Mouse (Mus musculus): ENCODE results near the gene Cbfa2t2. TPM values are rescaled to one million over a fixed set of nuclear protein-coding genes. Genes with fewer than 3 reads are reported as not detected.

Cbfa2t2 gene
- total and polyA plus RNA-seq, 2 experiments from 2014 or later, result 18.2 to 45.1 TPM

DNA sequence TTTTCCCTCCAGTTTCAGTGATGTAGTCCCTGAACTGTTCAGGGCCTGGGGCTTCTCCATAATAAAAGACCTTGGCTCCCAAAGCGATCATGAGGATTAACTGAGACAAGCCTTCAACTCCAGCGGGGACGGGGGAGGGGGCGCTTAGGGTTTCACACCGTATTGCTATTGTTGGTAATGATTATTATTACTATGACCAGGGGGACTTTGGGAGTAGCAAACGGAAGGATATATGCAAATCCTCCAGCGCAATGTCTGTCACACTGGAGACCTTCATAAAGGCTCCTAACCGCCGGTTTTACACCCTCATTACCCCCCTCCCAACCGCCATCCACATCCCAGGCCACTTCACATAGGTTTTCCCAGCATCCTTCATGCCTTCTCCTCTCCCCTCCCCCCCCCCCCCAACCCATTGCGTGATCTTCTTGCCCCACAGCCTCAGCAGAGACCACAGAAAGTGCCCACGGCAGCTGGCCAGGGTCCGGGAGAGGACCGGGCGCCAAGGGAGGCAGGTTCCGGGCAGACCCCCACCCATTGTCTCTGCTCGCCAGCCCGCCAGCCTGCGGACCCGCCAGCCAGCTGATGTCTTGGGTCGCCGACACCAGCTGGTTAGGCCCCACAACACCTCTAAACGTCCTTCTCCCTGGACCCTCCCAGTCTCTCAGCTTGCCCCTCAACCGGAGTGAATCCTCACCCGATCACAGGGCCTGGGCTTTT lies 9.9 kb upstream of the Cbfa2t2 start:
- H3K27ac ChIP-seq (ENCODE audit: low read depth), result peak overlapping the region; percentile 74
- 6% methylated on average over 25 of the region's 25 CpGs for WGBS
- peak overlapping the region; percentile 85 for H3K4me2 ChIP-seq (ENCODE audit: low read depth, low read length)
- no peaks in the 10 kb centered on the region for H3K36me3 ChIP-seq (replicated peaks; ENCODE audit: control insufficient read depth, insufficient read depth, low read length)
- DNase-seq (ENCODE audit: low spot score) (no peak), ATAC-seq (ENCODE audit: insufficient read depth, low read depth) (peak; percentile 68; the same call in 1 of the 2 replicates)
- no peaks in the 10 kb centered on the region for H3K27me3 ChIP-seq (ENCODE audit: control insufficient read depth, insufficient read depth, low read length)
- H3K9me3 ChIP-seq (replicated peaks; ENCODE audit: control insufficient read depth, low read length), result no peaks in the 10 kb centered on the region
- peak overlapping the region; percentile 48 for H3K4me3 ChIP-seq (ENCODE audit: low read depth, low read length)
- peak overlapping the region; percentile 66 for H3K9ac ChIP-seq (replicated peaks; ENCODE audit: low read depth, low read length)
- H3K4me1 ChIP-seq (ENCODE audit: control insufficient read depth, insufficient read depth), result peaks cover 4% of the 10 kb centered on the region
- TF ChIP-seq CTCF (IDR thresholded peaks at IDR 0.05; ENCODE audit: low read depth) (no peak), EP300 (IDR thresholded peaks at IDR 0.05; ENCODE audit: low read depth) (no peak)

DNA sequence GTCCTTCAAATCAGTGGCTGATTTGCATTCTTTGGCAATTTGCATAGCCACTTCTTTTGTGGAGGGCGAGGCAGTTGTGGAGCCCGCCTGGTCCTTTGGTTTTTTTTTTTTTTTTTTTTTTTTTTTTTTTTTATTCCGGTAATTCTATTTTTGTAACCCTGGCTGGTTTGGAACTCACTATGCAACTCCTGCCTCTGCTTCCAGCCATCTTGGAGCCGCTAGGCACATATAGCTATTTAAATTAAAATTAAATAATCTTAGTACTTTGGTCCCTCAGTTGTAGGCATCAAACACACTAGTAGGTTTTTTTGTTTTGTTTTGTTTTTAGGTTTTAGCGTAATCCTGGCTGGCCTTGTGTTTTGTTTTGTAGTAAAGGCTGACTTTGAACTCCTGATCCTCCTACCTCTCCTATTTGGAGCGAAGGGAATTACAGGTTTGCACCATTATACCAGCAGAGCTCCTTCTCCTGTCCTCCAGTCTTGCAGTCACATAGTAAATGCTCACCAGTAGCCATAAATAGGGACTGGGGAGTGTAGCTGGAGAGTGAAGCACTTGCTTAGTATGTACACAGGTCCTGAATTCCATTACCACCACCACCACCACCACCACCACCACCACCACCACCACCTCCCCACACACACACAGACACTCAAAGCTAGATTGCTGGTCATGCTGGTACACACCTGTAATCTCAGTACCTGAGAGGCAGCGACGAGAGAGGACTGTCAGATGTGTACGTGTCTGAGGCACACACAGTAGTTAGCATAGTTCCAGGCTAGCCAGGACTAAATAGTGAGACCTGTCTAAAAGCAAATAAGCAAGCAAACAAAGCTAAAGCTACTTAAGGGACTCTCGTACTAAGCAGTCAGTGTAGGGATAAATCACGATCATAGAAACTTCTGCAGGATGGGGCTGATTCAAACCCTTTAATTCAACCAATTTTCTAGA lies 9.1 kb upstream of the Cbfa2t2 start:
- H3K4me3 ChIP-seq (ENCODE audit: low read depth, low read length), result peak overlapping the region; percentile 48
- no peaks in the 10 kb centered on the region for H3K36me3 ChIP-seq (replicated peaks; ENCODE audit: control insufficient read depth, insufficient read depth, low read length)
- no peak for TF ChIP-seq EP300 (IDR thresholded peaks at IDR 0.05; ENCODE audit: low read depth)
- no peak for TF ChIP-seq CTCF (IDR thresholded peaks at IDR 0.05; ENCODE audit: low read depth)
- ATAC-seq (ENCODE audit: insufficient read depth, low read depth), result no peak
- no peak for DNase-seq (ENCODE audit: low spot score)
- H3K9ac ChIP-seq (replicated peaks; ENCODE audit: low read depth, low read length), result peak overlapping the region; percentile 66
- peaks cover 4% of the 10 kb centered on the region for H3K4me1 ChIP-seq (ENCODE audit: control insufficient read depth, insufficient read depth)
- no peaks in the 10 kb centered on the region for H3K9me3 ChIP-seq (replicated peaks; ENCODE audit: control insufficient read depth, low read length)
- WGBS, result 54% methylated on average over 11 of the region's 11 CpGs
- no peaks in the 10 kb centered on the region for H3K27me3 ChIP-seq (ENCODE audit: control insufficient read depth, insufficient read depth, low read length)
- H3K4me2 ChIP-seq (ENCODE audit: low read depth, low read length), result peak overlapping the region; percentile 85
- peak overlapping the region; percentile 74 for H3K27ac ChIP-seq (ENCODE audit: low read depth)

DNA sequence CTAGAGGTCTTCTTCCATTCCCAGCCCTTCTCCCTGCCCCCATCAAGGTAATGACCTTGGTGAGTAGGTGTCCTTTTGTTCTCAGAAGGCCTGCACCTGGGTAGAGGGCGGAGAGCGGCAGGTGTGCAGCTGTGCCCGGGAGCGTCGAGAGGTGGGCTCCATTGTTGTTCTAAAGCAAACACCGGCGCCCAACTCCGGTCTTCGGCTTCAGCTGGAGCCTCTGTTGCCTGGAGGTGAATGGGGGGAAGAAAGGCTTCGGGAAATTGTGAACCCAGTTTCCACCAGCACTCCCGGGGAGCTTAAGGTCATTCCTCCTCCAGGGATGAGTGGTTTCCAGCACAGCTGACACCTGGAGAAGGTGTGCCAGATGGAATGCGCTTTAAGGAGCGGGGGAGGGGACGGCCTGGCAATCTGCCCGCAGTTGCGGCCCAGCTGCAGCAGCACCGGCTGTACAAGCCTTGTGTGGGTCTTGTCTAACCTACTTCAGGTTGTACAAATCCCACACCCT lies 8.4 kb upstream of the Cbfa2t2 start:
- TF ChIP-seq EP300 (IDR thresholded peaks at IDR 0.05; ENCODE audit: low read depth), result no peak
- TF ChIP-seq CTCF (IDR thresholded peaks at IDR 0.05; ENCODE audit: low read depth), result no peak
- Histone ChIP-seq H3K4me3 (ENCODE audit: low read depth, low read length) (no peak overlapping the region), H3K4me2 (ENCODE audit: low read depth, low read length) (no peak overlapping the region), H3K27me3 (ENCODE audit: control insufficient read depth, insufficient read depth, low read length) (no peaks in the 10 kb centered on the region), H3K4me1 (ENCODE audit: control insufficient read depth, insufficient read depth) (peaks cover 4% of the 10 kb centered on the region), H3K9ac (replicated peaks; ENCODE audit: low read depth, low read length) (no peak overlapping the region), H3K9me3 (replicated peaks; ENCODE audit: control insufficient read depth, low read length) (no peaks in the 10 kb centered on the region), H3K27ac (ENCODE audit: low read depth) (no peak overlapping the region), H3K36me3 (replicated peaks; ENCODE audit: control insufficient read depth, insufficient read depth, low read length) (no peaks in the 10 kb centered on the region)
- 21% methylated on average over 17 of the region's 17 CpGs for WGBS
- ATAC-seq (ENCODE audit: insufficient read depth, low read depth) (no peak), DNase-seq (ENCODE audit: low spot score) (no peak)

DNA sequence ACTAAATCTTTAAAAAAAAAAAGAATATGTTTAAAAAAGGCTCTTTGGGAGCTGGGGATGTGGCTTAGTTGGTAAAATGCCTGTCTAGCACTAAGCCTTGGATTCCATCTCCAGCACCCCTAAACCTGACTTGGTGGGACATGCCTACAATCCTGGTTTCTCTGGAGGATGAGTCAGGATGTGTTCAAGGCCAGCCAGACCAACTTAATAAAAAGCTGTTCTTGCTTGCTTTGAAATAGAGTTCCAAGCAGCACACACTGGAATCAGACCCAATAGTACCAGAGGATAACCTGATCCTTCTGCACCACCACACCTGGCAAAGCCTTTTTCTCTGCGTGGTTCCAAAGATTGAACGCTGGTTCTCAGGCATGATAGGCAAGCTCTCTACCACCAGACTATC lies 5.7 kb upstream of the Cbfa2t2 start:
- Histone ChIP-seq H3K36me3 (replicated peaks; ENCODE audit: control insufficient read depth, insufficient read depth, low read length) (no peaks in the 10 kb centered on the region), H3K27ac (ENCODE audit: low read depth) (no peak overlapping the region), H3K9ac (replicated peaks; ENCODE audit: low read depth, low read length) (no peak overlapping the region), H3K27me3 (ENCODE audit: control insufficient read depth, insufficient read depth, low read length) (no peaks in the 10 kb centered on the region), H3K4me3 (ENCODE audit: low read depth, low read length) (no peak overlapping the region), H3K4me1 (ENCODE audit: control insufficient read depth, insufficient read depth) (peaks cover 4% of the 10 kb centered on the region), H3K9me3 (replicated peaks; ENCODE audit: control insufficient read depth, low read length) (no peaks in the 10 kb centered on the region), H3K4me2 (ENCODE audit: low read depth, low read length) (no peak overlapping the region)
- 98% methylated on average over 2 of the region's 2 CpGs for WGBS
- ATAC-seq (ENCODE audit: insufficient read depth, low read depth), result no peak
- no peak for DNase-seq (ENCODE audit: low spot score)
- TF ChIP-seq EP300 (IDR thresholded peaks at IDR 0.05; ENCODE audit: low read depth) (no peak), CTCF (IDR thresholded peaks at IDR 0.05; ENCODE audit: low read depth) (no peak)

DNA sequence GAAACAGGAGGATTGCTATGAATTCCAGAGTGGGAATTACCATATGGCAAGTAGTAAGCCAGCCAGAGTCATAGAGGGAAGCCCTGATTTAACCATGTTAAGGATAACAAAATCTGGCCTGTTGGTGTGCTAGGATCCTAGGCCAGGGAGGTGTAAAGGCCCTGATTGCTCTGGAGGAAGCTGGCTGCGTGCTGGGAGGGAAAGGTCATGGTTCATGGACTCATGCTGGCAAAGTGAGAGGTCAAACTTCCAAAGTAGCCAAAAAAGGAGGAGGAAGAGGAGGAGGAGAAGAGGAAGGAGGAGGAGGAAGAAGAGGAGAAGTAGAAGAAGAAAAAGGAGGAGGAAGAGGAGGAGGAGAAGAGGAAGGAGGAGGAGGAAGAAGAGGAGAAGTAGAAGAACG lies 3.6 kb upstream of the Cbfa2t2 start:
- DNase-seq (ENCODE audit: low spot score) (no peak), ATAC-seq (ENCODE audit: insufficient read depth, low read depth) (no peak)
- Histone ChIP-seq H3K4me2 (ENCODE audit: low read depth, low read length) (no peak overlapping the region), H3K9ac (replicated peaks; ENCODE audit: low read depth, low read length) (no peak overlapping the region), H3K9me3 (replicated peaks; ENCODE audit: control insufficient read depth, low read length) (no peaks in the 10 kb centered on the region), H3K4me3 (ENCODE audit: low read depth, low read length) (no peak overlapping the region), H3K36me3 (replicated peaks; ENCODE audit: control insufficient read depth, insufficient read depth, low read length) (no peaks in the 10 kb centered on the region), H3K27ac (ENCODE audit: low read depth) (no peak overlapping the region), H3K4me1 (ENCODE audit: control insufficient read depth, insufficient read depth) (peaks cover 8% of the 10 kb centered on the region), H3K27me3 (ENCODE audit: control insufficient read depth, insufficient read depth, low read length) (no peaks in the 10 kb centered on the region)
- TF ChIP-seq CTCF (IDR thresholded peaks at IDR 0.05; ENCODE audit: low read depth) (no peak), EP300 (IDR thresholded peaks at IDR 0.05; ENCODE audit: low read depth) (no peak)
- WGBS, result 68% methylated on average over 2 of the region's 2 CpGs
